Mouse (Mus musculus) heart, postnatal 4 days (tissue): Measurements from ENCODE around the gene Tsen15. TPM values are rescaled to one million over a fixed set of nuclear protein-coding genes. Genes with fewer than 3 reads are reported as not detected.
"Not testable (repeated sequence)": the region's sequence is repeated elsewhere in the genome, so short reads cannot be mapped to it uniquely, and the experiment has no call there.

ENCODE experiments used
- DNase-seq: peaks from one replicate; pipeline ENCODE4 v3.0.0; 2021
- total RNA-seq, 2 experiments: library from RNA; stranded (reverse); gene quantifications; 2 replicates each; pipeline ENCODE4 v1.2.3; 2021

Tsen15 gene
- 10 to 100 TPM; 24.0 to 24.2 TPM for total RNA-seq

DNA sequence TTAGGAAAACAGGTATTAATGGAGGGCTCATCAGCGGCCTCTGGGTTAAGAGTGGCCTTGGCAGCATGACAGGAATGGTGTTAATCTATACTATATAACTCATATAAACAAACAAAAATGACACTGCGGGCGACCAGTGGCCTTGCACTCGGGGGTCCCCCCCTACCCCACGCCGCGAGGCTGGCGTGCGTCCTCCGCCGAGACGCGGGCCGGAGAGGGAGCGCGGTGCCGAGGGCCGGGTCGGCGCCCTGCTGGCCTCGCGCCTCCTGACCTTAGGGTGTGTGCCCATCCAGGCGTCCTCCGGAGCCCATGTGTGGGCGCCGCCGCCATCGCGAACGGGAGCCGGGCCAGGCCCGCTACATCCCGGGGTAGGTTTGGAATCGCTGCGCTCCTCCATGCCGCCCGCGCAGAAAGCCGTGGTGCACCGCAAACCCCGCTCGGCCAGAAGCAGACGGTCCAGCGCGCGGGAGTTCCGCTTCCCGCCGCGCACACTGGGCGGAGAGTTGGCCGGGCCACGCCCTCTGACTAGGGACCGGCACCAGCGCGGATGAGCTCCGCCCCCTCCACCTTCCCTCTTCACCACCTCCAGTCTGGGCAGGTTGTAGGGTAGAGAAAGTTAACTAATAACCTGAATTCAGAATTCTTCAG, at the start of gene Tsen15:
Gene Tsen15, minus strand, starts transcription at position 501 of the 648 bp plus-strand sequence.
- peak; percentile 90 for DNase-seq

DNA sequence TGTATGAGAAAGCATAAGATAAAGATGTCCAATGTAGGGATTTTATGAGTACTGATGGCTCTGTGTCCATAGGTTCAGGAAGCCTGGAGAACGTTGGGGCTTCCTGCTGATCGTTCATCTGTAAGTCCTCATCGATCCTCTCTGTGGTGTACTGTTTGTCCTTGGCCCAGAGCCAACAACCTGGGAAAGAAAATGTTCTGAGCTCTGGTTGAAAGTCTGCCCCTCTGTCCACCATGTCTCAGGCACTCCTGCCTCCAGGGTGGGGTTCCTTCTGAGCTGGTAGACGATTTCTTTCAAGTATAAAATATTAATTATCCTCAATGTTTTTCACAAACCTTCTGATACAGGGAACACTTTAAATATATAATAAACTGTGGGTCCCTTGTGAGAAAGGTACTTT, 47.7 kb upstream of the Tsen15 start:
- no peak for DNase-seq

DNA sequence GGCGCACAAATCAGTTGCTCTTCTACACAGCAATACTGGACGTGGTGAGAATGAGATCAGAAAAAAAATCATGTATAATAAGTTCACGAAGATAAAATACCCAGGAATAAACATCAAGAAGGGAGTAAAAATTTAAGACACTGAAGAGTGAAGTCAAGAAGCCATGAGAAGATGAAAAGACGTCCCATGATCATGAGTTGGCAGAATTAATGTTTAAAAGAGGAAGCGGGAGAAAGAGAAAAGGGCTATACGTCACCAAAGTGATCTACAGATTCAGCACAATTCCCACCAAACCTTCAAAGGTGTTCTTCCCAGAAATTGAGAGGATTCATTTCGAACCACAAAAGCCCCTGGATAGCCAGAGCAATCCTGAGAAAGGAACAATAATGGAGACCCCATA, 43.3 kb upstream of the Tsen15 start:
- DNase-seq, result no peak

DNA sequence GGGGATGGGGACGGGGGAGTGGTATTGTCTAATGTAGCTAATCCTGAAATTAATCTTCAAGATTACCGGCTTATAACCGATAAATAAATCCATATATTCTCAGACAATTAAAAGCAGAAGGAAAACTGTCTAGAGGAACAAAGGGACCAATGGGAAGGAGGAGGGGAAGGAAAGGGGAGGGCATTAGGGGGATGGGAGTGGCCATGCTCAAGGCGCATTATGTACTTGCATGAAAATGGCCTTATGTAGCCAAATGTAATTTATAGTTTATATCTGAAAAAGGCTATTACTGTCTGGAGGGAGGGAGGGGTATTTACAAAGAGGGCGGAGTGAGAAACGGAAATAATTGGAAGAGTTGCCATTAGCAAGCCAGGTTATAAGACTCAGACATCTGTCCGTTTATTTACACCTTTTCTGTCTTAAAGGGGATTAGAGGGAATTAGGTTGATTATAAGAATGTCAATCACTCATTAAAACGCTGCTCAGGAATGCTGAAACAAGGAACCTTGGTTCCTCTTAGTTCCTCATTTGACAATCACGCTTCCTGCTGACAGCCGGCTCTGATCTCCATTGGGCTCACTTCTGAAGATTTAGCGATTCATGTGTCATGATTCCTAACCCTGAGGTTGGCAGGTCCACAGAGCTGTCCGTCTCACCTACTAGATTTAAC, 41.6 kb upstream of the Tsen15 start:
- no peak for DNase-seq

DNA sequence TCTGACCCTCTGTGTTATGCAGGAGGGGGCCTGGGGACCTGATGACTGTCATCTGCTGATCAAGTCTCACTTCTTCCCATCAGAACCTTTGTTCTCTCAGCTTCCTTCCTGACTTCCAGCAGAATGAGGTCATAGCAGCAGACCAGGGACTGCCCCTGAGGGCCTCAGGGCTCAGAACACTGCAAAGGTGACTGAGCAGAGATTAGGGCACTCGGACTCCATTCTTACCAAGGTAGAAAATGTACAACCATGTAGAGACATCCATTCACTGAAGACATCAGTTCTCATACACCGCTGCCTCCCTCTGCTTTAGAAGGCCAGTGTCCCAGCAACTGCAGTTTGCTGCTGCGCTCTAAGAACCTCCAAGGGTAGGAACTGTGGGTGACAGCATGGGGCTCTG, 36.6 kb upstream of the Tsen15 start:
- no peak for DNase-seq

DNA sequence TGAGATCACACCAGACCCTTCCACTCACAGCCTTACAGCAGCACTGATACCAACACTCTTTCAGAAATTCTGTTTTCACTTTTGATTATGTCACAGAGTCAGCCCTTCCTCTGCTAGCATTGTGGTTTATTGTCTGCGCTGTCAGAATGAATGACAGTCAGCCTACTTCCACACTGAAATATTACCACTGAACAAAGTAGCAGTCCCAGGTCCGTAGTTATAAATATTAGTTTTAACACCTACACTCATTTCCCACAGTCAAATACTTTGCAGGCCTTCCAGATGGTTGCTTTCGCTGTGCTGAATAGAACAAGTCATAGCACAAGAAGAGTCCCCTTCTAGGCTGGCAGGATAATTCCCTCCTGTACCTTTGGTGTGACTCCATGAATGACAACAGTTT, 35.8 kb upstream of the Tsen15 start:
- no peak for DNase-seq

DNA sequence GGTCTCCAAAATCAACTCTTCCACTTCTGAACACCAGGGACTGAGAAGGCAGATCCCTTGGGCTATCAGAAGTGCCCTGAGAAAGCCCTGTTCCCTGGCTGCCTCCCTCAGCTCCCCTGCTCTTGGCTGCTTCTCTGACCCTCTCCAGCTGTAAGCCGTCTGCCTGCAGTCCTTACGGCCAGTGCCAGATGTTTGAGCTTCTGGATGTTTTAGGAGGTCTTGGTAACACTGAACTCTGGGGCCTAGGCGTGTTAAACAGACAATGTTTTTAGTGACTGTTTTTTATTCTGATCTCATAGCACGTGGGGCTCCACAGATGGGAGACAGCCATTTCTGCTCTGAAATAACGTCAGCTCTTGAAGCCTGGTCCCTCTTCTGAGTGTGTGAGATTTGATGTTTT, 31.1 kb upstream of the Tsen15 start:
- peak; percentile 40 for DNase-seq

DNA sequence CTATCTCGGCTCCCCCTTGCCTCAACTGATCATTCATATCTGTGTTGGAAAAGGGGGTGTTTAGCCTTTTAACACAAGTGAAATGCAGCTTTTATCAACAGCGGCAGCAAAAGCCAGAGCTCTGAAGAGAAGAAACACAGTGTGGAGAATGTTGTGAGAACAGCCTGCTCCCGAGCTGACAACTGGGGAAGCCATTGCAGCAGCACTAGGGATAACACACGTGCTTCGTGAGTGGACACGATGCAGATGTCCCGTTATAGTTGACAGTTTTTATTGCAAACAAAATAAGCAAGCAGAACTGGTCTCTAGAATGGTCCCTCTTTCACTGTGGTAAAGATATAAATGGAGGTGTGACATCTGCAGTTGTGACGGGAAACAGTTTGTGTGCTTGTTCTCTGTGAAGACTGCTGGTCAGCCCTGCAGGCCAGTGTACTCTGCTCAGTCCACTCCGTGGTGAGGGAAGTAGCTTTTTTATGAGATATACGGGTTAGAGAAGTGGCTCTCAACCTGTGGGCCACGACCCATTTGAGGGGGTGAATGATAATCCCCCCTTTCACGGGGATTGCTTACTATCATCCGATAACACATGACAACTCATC, 29.9 kb upstream of the Tsen15 start:
- DNase-seq, result no peak

DNA sequence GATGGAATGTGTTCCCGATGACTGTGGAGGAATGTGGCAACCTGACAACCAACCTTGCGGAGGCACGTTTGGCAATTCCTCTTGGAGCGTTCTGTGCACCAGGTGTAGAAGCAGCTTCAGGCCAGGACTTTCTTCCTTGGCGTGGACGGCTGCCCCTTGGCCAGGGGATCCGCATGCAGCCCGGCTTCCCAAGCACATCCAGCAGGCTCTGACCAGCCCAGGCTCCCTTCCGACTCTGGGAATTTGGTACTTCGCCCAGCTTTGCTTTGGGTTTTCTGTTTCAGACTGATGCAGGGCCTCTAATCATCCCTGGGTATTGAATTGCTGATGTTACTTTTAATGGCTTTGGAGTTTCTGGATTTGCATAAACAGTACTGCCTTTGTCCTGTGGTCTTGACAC, 28.0 kb upstream of the Tsen15 start:
- DNase-seq, result peak; percentile 56

DNA sequence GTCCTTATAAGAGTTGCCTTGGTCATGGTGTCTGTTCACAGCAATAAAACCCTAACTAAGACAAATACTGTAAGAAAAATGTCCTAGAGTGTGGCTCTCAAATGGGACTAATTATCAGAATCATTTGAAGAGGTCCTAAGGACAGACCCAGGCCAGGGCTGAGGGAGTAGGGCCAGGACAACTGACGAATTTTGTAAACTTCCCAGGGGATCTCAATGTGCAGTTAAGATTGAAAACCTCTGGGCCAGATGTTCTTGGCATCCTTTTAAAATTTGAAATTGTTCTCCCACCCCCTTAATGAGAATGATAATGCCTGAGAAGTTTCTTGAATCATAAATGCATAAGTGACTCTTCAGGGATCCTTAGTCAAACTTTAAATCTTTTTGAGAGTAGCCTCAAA, 27.5 kb upstream of the Tsen15 start:
- no peak for DNase-seq

DNA sequence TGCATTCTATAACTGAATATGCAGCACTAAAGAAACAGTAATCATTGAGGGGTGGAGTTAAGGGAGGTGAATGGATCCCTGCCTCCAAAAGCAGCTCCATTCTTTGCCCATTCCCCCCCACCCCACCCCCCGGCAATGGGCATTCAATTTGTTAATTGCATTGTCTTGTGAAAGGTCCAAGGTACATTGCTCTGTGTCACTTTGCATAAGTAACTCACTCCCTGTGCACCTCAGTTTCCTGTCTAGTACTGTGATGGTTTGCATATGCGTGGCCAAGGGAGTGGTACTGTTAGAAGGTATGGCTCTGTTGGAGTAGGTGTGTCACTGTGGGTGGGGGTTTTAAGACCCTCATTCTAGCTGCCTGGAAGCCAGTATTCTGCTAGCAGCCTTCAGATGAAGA, 26.6 kb upstream of the Tsen15 start:
- no peak for DNase-seq

DNA sequence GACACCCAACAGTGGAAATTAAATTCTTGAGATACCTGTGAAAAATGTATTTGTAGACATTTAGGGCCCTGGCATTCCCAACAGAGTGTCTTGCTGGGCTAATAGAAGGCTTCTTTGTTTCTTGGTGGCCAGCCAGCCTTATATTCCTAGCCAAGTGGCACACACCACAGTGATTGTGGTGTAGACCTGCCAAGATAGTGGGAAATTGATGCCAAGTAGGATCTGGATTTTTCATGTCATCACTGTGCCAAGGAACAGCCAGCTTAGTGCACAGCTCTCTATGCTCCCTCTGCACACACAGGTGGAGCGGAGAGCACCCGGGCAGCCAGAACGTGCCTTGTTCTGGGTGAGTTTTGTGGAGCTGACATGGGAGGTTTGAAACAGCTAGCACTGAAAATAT, 24.2 kb upstream of the Tsen15 start:
- DNase-seq, result no peak

DNA sequence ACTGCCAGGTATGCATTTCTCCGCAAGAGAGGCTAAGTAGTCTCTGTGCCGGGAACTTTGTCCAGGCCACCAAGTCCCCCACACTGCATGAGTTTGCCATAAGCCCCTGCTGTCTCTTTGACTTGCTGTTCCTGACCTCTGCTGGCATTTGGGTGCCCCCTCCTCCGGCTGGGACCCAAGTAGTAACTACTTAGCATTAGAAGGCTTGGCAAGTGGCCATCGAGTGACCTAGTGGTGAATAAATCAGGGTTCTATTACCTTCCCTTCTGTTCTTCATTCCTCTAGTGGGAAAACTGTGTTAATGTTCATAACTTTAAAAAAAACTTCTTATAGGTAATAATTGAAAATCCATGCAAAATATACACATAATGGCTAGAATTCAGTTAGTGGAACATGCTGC, 22.9 kb upstream of the Tsen15 start:
- no peak for DNase-seq

DNA sequence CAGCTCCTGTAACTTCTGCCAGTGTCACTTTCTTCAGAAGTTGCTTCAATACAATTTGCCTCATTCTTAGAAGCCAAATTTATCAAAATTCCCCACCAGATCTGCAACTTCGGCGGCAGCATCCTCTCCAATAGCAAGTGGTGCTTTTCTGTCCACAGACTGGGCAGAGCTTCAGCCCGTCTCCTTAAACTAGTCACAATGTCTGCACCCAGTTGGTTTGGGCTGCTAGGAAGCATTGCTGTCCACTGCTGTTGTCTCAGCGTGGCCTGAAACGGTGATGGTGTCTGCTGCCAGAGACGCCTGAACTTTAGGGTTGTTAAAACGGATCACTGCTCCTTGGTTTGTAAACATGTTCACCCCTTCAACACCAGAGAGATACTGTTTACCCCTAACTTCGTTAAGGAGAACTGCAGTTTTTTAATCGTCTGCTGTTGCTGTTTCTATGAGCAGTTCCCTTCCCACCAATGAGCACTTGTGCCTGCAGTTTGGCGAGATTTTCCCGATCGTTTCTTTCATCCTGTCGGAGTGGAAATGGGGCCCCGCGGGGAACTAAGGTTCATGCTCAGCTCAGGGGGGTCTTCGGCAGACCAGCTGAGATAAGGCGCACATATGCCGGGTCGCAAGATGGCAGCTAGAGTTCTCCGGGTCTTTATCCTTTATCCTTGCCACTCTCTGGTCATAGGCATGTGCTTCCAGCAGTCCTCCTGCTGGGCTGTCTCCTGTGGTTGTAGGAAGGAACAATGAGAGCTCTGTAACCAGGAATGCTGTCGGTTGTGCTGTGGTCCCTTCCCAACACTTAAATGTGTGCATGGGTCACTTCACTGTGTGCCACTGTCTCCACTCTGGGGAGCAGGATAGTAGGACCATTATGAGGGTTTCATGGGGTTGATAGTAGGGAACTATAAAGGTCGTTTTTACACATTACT, 20.8 kb upstream of the Tsen15 start:
- no peak for DNase-seq

DNA sequence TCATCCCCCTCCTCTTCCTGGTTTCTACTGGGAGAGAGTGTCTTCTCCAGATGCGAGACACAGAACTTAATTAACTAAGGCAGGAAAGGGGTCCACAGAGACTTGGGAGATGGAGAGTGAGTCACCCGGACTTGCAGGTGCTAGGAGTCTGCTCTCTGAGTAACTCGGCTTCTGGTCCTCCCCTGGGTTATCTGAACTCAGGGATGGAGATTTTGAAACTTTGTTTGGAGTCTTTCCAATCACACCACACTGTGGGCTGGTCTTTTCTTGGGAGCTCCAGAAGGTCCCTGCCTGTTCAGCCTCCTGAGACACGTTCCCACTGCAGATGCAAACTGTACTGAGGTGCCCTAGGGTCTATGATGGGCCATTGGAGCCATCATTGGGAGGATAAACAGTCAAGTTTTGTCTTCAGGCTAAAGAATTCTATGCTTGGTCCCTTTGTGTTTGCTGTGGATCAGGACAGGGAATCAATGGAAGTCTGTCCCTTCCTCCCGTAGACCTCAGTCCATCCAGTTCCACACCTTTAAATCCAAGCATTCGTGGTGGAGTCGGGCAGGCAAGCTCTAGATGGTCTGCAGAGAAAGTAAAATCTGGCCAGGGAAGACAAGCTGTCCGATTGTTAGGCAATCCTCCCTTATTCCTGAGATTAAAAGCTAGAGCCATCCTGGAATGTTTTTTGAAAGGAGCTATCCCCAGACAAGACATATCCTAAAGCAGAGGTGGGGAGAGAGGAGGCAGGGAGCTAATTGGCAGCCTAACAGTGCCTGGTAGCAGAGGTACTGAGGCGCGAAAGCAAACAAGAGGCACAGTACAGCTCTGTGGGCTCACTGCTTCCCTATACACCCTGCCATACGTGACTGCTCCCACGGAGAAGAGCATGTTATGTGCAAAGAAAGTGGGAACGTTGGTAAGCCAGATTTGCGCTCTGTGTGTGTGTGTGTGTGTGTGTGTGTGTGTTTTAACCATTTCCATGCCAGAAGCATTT, 14.4 kb upstream of the Tsen15 start:
- no peak for DNase-seq

DNA sequence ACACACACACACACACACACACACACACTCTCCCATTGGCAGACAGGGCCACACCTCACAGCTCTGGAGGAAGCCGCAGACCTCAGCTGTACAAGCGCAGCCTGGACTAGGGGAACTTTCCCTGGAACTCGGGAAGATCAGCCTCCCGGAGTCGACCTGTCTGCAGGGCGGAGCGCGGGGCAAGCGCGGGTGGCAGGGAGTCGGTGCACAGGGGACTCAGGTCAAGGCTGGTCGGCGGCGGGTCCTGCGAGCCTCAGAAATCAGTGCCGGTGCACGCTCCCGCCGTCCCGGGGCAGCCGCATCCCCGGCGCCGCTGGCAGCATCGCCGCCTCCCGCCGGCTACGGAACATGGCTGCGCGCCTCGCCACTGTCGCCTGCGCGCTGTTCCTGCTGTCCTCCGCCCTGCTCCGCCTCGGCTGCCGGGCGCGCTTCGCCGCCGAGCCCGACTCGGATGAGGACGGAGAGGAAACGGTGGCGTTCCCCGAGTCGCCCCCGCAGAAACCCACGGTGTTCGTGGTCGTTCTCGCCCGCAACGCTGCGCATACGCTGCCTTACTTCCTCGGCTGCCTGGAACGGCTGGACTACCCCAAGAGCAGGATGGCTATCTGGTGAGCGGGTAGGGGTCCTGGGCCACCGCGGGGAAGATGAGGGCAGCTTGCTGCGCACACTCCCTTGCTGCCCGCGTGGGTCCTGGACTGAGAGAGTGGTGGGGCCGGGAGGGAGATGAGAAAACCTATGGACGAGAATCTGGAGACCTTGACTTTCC, 13.5 kb upstream of the Tsen15 start, which contains the start of gene Colgalt2:
Gene Colgalt2, plus strand, starts transcription at position 41 of the 766 bp plus-strand sequence.
- peak; percentile 59 for DNase-seq

DNA sequence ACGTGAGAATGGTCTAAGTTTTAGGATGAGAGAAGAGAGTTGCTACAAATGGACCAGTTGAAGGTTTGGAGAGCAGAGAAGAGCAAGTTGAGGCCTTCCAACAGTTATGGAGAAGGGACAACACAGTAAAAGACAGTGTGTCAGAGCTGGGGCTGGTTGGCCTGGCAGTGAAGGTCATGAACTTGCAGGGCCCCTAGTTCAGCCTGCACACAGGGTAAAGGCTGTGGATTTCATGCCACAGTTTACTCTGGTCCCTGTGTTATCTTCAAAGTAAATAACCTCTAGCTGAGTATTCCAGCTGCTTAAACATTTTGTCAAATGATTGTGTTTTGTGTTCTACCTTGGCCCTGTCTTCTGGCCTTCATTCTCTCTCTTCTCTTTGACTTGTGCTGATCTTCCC, 12.2 kb upstream of the Tsen15 start:
- no peak for DNase-seq

DNA sequence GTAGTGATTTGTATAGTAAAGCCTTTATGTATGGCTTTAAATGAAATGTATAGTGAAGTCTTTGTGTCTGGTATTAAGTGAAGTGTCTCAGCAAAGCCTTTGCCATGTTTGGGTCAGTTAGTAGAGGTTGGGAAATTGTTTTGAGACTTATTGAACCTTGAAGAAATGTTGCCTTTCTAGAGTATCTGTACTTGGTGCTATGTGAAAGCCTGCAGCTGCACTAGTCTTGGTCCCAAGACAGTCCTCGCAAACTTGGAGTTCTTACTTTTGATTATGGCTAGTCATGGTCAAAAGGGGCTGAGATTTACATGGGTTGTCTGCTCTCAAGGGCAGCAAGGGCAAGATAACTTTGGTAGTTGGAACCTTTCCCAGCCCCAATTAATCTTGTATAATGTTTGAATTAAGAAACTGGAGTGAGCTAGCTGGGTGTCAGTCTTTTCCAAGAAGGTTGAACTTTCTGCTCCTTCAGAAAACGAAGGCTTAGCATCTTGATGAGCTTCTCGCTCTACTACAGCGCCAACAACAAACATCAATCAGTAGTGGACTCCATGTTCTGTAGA, 8.5 kb upstream of the Tsen15 start:
- DNase-seq, result no peak

DNA sequence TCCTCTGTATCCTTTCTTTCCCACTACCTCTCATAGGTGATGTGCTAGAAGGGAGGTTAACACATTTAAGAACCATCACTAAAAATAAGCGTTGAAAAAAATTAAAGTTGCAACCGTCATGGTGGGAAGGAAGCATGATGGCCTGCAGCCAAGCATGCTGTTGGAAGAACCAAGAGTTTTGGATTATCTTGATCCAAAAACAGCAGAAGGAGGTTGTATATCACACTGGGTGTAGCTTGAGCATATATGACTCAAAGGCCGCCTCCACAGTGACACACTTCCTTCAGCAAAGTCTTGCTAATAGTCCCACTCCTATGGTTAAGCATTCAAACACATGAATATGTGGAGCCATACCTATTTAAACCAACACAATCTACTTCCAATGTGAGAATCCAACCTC, 7.6 kb upstream of the Tsen15 start:
- no peak for DNase-seq

DNA sequence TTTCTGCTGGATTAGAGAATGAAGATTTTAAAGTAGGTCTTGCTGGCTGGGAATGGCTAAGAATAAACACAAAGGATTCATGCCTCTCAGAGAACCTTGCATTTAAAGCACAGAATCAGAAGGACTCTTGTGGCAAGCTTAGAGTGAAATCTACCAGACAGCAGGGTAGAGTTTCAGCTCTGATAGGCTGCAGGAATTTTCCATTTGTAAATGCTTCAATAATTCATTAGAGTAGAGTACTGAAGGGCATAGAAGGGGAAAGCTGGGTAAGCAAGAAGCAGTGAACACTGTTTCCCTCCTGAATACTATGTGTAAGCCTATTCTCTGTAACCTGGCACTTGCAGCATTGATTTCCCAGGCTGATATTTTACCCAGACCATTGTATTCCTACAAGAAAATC, 2.8 kb upstream of the Tsen15 start:
- DNase-seq, result no peak

DNA sequence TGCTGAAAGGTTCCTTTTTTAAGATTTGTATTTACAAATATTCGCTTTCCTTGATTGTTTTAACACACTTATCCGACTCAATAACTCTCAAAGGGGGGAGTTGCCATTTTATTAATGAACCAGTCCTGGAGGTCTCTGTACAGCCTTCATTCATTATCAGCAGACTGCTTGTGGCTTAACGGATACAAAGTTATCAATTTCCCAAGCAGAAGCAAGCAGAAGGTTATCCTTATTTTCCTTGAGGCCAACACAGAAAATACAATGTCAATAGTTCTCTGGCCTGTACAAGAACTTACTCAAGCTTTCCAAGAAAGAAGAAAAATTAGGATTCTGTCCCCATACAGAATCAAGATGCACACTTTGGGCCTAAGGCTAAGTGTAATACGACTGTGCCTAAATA, 795 bp downstream of the Tsen15 start:
- DNase-seq, result not testable (repeated sequence)
